In the genomic region with DNA sequence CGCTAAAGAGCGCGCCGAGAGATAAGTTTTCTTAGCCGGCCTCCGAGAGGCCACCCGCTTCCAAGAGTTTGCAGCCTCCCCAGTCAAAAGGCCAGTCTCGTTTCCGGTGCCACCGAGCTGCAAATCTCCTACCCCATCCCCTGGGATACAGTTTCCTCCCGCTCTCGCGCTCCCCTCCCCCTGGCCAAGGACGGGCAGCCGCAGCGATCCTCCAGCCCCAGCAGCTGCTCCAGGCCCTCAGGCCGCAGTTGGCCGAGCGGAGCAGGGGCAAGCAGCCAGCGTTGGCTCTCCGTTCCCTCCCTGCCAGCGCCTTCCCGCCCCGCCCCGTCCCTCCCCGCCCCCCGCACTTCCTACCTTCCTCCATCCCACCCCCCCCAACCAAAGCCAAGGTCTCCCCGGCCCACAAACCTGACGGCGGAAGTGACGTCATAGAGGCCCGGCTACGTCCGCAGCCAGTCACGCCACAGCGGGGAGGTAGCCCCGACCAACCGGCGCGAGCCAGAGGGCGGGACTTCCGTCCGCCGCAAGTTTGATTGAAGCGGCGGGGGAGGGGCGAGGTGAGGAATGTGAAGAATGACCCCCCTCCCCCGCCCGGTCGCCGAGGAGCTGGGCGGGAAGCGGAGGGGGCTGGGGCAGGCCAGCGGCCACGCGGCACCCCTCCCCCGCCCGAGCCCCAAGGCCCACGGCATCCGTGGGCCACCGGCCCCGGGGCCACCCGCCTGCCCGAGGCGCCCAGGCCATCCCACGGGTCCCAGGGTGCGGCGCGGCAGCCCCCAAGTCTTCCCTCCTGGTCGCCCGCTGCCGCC, we compare ENCODE assay signal across 8 mouse cellular contexts. TPM values are rescaled to one million over a fixed set of nuclear protein-coding genes. Genes with fewer than 3 reads are reported as not detected.
A peak's percentile ranks its signal among the peaks of the same experiment; 100 is the strongest.
DNase-seq lines count a peak whose midpoint lies in the region; ATAC-seq and TF ChIP-seq lines count a peak whose summit lies in the region.

No protein-coding gene starts in this region.

- H3K4me3 ChIP-seq in forebrain, embryonic 10.5 days, result peak overlapping the region; percentile 96
- peak overlapping the region; percentile 91 for H3K4me3 ChIP-seq in heart, embryonic 15.5 days
- peak overlapping the region; percentile 92 to 96 for H3K4me3 ChIP-seq in liver, embryonic 14.5 days (ENCODE audit: insufficient read depth in 1 of 2, low read depth in 2 of 2, low read length in 2 of 2)
- peak overlapping the region; percentile 79 for H3K4me3 ChIP-seq in neural tube, embryonic 11.5 days (ENCODE audit: low read depth, low read length)
- H3K4me3 ChIP-seq in stomach, postnatal 0 days (ENCODE audit: low read depth, low read length), result peak overlapping the region; percentile 96

- H3K36me3 ChIP-seq in forebrain, embryonic 10.5 days (replicated peaks), result no peaks in the 10 kb centered on the region
- no peaks in the 10 kb centered on the region for H3K36me3 ChIP-seq in heart, embryonic 15.5 days
- H3K36me3 ChIP-seq in liver, embryonic 14.5 days (replicated peaks; ENCODE audit: control insufficient read depth, insufficient read depth, low read depth), result no peaks in the 10 kb centered on the region
- no peaks in the 10 kb centered on the region for H3K36me3 ChIP-seq in neural tube, embryonic 11.5 days (ENCODE audit: control insufficient read depth, insufficient read depth, low read length)
- no peaks in the 10 kb centered on the region for H3K36me3 ChIP-seq in stomach, postnatal 0 days (ENCODE audit: control insufficient read depth, insufficient read depth, low read length)

- TF ChIP-seq EP300 in liver, embryonic 14.5 days (IDR thresholded peaks at IDR 0.05; ENCODE audit: low read depth), result 0 out of 2 replicates have a peak, but pooled peaks have one; percentile 26
- peak; percentile 66 for TF ChIP-seq EP300 in stomach, postnatal 0 days (optimal IDR thresholded peaks at IDR 0.05)

- H3K4me1 ChIP-seq in forebrain, embryonic 10.5 days, result peaks cover 46% of the 10 kb centered on the region
- peaks cover 36% of the 10 kb centered on the region for H3K4me1 ChIP-seq in heart, embryonic 15.5 days (replicated peaks)
- peaks cover 14 to 20% of the 10 kb centered on the region in 2 experiments for H3K4me1 ChIP-seq in liver, embryonic 14.5 days (replicated peaks; ENCODE audit: control insufficient read depth in 2 of 2, insufficient read depth in 2 of 2, low read length in 1 of 2)
- peaks cover 10% of the 10 kb centered on the region for H3K4me1 ChIP-seq in neural tube, embryonic 11.5 days (ENCODE audit: control insufficient read depth, insufficient read depth, low read length)
- no peaks in the 10 kb centered on the region; the same call in none of the 2 replicates for H3K4me1 ChIP-seq in stomach, postnatal 0 days (replicated peaks; ENCODE audit: control insufficient read depth, insufficient read depth)

- H3K9me3 ChIP-seq in forebrain, embryonic 10.5 days, result no peaks in the 10 kb centered on the region
- no peaks in the 10 kb centered on the region for H3K9me3 ChIP-seq in heart, embryonic 15.5 days (replicated peaks)
- H3K9me3 ChIP-seq in liver, embryonic 14.5 days (ENCODE audit: control insufficient read depth, low read length), result no peaks in the 10 kb centered on the region
- H3K9me3 ChIP-seq in neural tube, embryonic 11.5 days (ENCODE audit: control insufficient read depth, low read length), result no peaks in the 10 kb centered on the region
- H3K9me3 ChIP-seq in stomach, postnatal 0 days (ENCODE audit: control insufficient read depth, low read length), result no peaks in the 10 kb centered on the region

- peak overlapping the region; percentile 63 for H3K4me2 ChIP-seq in heart, embryonic 15.5 days
- peak overlapping the region; percentile 73 for H3K4me2 ChIP-seq in liver, embryonic 14.5 days (ENCODE audit: low read depth)
- H3K4me2 ChIP-seq in neural tube, embryonic 11.5 days (ENCODE audit: low read depth), result peak overlapping the region; percentile 59
- H3K4me2 ChIP-seq in stomach, postnatal 0 days (replicated peaks; ENCODE audit: low read depth), result peak overlapping the region; percentile 58

- DNase-seq in CD8-positive naive resting alpha-beta T cell, adult 2 months (ENCODE audit: low read depth in 2 of 2, low spot score in 2 of 2), result peak; percentile 90 to 93
- DNase-seq in c-Kit-positive CD71-negative TER-119-negative erythroid progenitor cells, embryonic 14.5 days (ENCODE audit: low read depth), result peak; percentile 98
- peak; percentile 98 for DNase-seq in forebrain, embryonic 10.5 days (ENCODE audit: extremely low spot score, low spot score)
- peak; percentile 100 for DNase-seq in kidney, postnatal 25 days
- DNase-seq in liver, embryonic 14.5 days (ENCODE audit: low read depth in 3 of 3, low spot score in 3 of 3), result peak; percentile 96
- peak; percentile 99 for DNase-seq in neural tube, embryonic 11.5 days (ENCODE audit: low spot score)
- DNase-seq in stomach, postnatal 0 days (ENCODE audit: low spot score), result peak; percentile 99

- ATAC-seq in heart, embryonic 15.5 days (replicated peaks; ENCODE audit: insufficient number of reproducible peaks, insufficient read depth, low FRiP score, low read depth), result peak; percentile 88
- ATAC-seq in liver, embryonic 14.5 days (ENCODE audit: insufficient read depth), result peak; percentile 79
- ATAC-seq in neural tube, embryonic 11.5 days (ENCODE audit: insufficient read depth, low FRiP score, low TSS enrichment), result peak; percentile 84
- peak; percentile 90 for ATAC-seq in stomach, postnatal 0 days (ENCODE audit: low FRiP score, low TSS enrichment)

- no peaks in the 10 kb centered on the region for H3K27me3 ChIP-seq in forebrain, embryonic 10.5 days (ENCODE audit: poor library complexity, severe bottlenecking)
- H3K27me3 ChIP-seq in heart, embryonic 15.5 days, result no peaks in the 10 kb centered on the region
- H3K27me3 ChIP-seq in liver, embryonic 14.5 days (ENCODE audit: control insufficient read depth, insufficient read depth, low read length), result no peaks in the 10 kb centered on the region
- no peaks in the 10 kb centered on the region for H3K27me3 ChIP-seq in neural tube, embryonic 11.5 days (ENCODE audit: control insufficient read depth, insufficient read depth, low read length)
- no peaks in the 10 kb centered on the region for H3K27me3 ChIP-seq in stomach, postnatal 0 days (ENCODE audit: control insufficient read depth, insufficient read depth, low read length)

- TF ChIP-seq CTCF in liver, embryonic 14.5 days (IDR thresholded peaks at IDR 0.05; ENCODE audit: low read depth), result no peak
- TF ChIP-seq CTCF in stomach, postnatal 0 days (IDR thresholded peaks at IDR 0.05; ENCODE audit: low read depth), result no peak

- H3K27ac ChIP-seq in forebrain, embryonic 10.5 days, result peak overlapping the region; percentile 100
- H3K27ac ChIP-seq in heart, embryonic 15.5 days, result peak overlapping the region; percentile 99
- peak overlapping the region; percentile 96 for H3K27ac ChIP-seq in liver, embryonic 14.5 days
- H3K27ac ChIP-seq in neural tube, embryonic 11.5 days (ENCODE audit: low read depth, low read length), result peak overlapping the region; percentile 97
- peak overlapping the region; percentile 100 for H3K27ac ChIP-seq in stomach, postnatal 0 days (replicated peaks)

- WGBS in forebrain, embryonic 10.5 days, result under 1% methylated on average over 61 of the region's 72 CpGs
- WGBS in heart, embryonic 15.5 days, result under 1% methylated on average over 63 of the region's 72 CpGs
- WGBS in liver, embryonic 14.5 days (ENCODE audit: insufficient replicate concordance), result 0% methylated on average over 52 of the region's 72 CpGs
- WGBS in neural tube, embryonic 11.5 days, result under 1% methylated on average over 41 of the region's 72 CpGs
- WGBS in stomach, postnatal 0 days, result under 1% methylated on average over 59 of the region's 72 CpGs

- peak overlapping the region; percentile 98 for H3K9ac ChIP-seq in heart, embryonic 15.5 days
- peak overlapping the region; percentile 100 for H3K9ac ChIP-seq in liver, embryonic 14.5 days (replicated peaks)
- peak overlapping the region; percentile 98 for H3K9ac ChIP-seq in neural tube, embryonic 11.5 days (ENCODE audit: low read length)
- peak overlapping the region; percentile 99 for H3K9ac ChIP-seq in stomach, postnatal 0 days (ENCODE audit: low read length)

RNA-seq across cellular contexts. Expression of a gene that starts 32.3 kb away (rescaled TPM):
- polyA plus RNA-seq in forebrain, embryonic 10.5 days (2016; fragmentation: Nextera tagmentation; extraction: Ambion mirVana), result 2.2 and 2.5 TPM in 2 replicates
- 0.49 and 0.61 TPM in 2 replicates for polyA plus RNA-seq in heart, embryonic 15.5 days (2015; fragmentation: Nextera tagmentation; extraction: Ambion mirVana)
- polyA plus RNA-seq in liver, embryonic 14.5 days (2012; rRNA removed), result 0.06 and 0.35 TPM in 2 replicates
- polyA plus RNA-seq in liver, embryonic 14.5 days (2014; fragmentation: Nextera tagmentation; extraction: Ambion mirVana), result 0.30 and 0.43 TPM in 2 replicates
- 2.0 and 3.1 TPM in 2 replicates for polyA plus RNA-seq in neural tube, embryonic 11.5 days (2014; fragmentation: Nextera tagmentation; extraction: Ambion mirVana)
- 0.36 and 0.56 TPM in 2 replicates for polyA plus RNA-seq in stomach, postnatal 0 days (2015; fragmentation: Nextera tagmentation; extraction: Ambion mirVana)

RNA-seq across cellular contexts. Expression of a gene that starts 32.4 kb away (rescaled TPM):
- polyA plus RNA-seq in forebrain, embryonic 10.5 days (2016; fragmentation: Nextera tagmentation; extraction: Ambion mirVana), result 4.3 and 4.9 TPM in 2 replicates
- 2.1 and 2.4 TPM in 2 replicates for polyA plus RNA-seq in heart, embryonic 15.5 days (2015; fragmentation: Nextera tagmentation; extraction: Ambion mirVana)
- 1.8 and 2.1 TPM in 2 replicates for polyA plus RNA-seq in liver, embryonic 14.5 days (2012; rRNA removed)
- 0.86 and 0.87 TPM in 2 replicates for polyA plus RNA-seq in liver, embryonic 14.5 days (2014; fragmentation: Nextera tagmentation; extraction: Ambion mirVana)
- polyA plus RNA-seq in neural tube, embryonic 11.5 days (2014; fragmentation: Nextera tagmentation; extraction: Ambion mirVana), result 8.9 and 9.1 TPM in 2 replicates
- polyA plus RNA-seq in stomach, postnatal 0 days (2015; fragmentation: Nextera tagmentation; extraction: Ambion mirVana), result 1.3 and 1.9 TPM in 2 replicates

Comparison
In these comparisons a context has a peak if more than half of its experiments do, and no peak if none do; other contexts are left out.
1. Peak in every context shown above with its lines: DNase-seq, ATAC-seq, H3K4me3 ChIP-seq and H3K27ac ChIP-seq.